Mouse (Mus musculus) adrenal gland, adult (tissue): ENCODE data around the gene Gm29094.
"Not testable (repeated sequence)": the region's sequence is repeated elsewhere in the genome, so short reads cannot be mapped to it uniquely, and the experiment has no call there.

Experiments used
- DNase-seq, 2 experiments: peaks; one replicate each; pipeline ENCODE4 v3.0.0; 2022 to 2023; ENCODE audit warnings: low spot score in 1 of 2; ENCODE audit not compliant: inconsistent age in 2 of 2

Gene Gm29094

DNA sequence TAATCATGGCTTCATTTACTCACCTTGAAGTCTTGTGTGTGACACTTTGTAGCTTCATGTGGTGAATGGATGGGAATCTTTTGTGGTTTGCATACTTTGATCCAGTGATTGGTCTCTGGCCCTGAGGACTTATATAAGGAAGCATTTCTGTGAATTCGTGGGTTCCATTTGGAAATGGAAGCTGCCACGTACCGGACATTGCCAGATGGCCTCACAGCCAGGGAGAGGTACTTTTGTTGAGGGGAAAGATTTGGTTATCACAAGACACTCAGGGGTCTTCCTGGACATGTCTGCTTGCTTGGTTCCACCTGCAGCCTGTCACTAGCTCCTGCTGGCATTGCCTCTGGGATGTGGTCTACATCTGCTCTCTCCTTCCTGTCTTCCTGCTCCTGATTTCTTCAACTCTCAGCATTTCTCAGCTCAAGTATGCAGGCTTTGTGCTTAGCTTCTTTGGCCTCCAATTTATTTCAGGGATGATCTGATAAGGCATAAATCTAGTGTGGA lies 41.4 kb downstream of the Gm29094 start:
- DNase-seq: not testable (repeated sequence)

GRCm38 (mm10) chr9:89253400-89253799 lies 54.2 kb downstream of the Gm29094 start:
- DNase-seq: no peak

DNA sequence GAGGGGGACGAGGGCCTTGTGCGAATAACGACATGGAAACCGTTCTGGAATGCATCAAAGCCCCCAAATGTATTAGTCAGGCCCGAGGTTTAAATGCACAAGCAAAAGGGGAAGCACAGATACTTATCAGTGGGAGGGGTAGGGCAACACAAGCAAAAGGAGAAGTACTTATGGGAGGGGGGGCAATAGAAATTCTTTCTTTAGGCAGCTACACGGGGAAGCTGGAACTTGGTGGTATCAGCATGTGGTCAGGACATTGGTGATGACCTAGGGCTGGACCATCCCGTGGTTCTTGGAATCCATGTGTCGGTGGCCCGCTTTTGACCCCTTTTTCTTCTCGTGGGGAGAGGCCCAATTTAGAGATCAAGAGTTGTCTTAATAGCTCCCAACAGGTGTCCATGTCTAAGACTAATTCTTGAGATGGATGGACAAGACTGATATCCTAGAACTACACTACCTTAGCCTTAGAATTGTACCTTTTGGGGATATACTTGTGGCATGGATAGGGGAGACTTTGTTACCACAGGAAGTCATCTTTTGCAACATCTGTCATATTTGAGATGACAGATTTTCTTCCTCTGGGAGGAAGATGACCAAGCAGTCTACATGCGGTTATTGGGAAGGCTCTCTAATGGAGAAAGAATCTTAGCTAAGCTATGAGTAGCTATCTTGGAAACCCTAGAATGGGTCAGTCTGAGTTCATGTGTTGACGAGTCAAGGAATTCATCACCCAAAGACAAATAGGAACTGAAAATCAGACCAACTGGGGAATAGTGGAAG lies 57.6 kb downstream of the Gm29094 start:
- DNase-seq: no peak

GRCm38 (mm10) chr9:89263968-89264367 lies 64.8 kb downstream of the Gm29094 start:
- DNase-seq: no peak

- DNase-seq: no peak
Observed at GRCm38 (mm10) chr9:89264571-89264970, 65.4 kb downstream of the Gm29094 start.
